Mouse (Mus musculus): ENCODE data around the gene Tysnd1.

DNA sequence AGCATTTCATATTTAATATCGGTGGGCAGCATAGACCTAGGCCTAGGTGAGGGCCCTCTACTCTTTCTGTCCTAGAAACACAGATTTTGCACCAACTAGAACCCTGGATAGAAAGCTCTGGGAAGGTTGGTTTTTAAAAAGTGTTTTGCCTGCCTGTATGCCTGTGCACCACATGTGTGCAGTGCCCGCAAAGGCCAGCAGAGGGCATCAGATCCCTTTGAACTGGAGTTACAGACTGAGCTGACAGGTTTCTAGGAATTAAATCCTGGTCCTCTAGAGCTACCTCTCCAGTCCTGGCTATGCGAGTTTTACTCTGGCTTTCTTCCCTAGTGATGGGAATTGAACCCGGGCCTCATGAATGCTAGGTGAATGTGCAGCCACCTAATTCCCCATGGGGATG lies 49.8 kb downstream of the Tysnd1 start:
- TF ChIP-seq CTCF (IDR thresholded peaks at IDR 0.05; ENCODE audit: borderline replicate concordance, insufficient read depth, low read depth, low read length) (peak; percentile 36; the same call in 1 of the 2 replicates), POLR2A (IDR thresholded peaks at IDR 0.05; ENCODE audit: borderline replicate concordance, insufficient read depth, low read length) (no peak)
